Mouse (Mus musculus): Measurements from ENCODE around the gene Jak1.
"Not testable (repeated sequence)": the region's sequence is repeated elsewhere in the genome, so short reads cannot be mapped to it uniquely, and the experiment has no call there.

The Jak1 gene

DNA sequence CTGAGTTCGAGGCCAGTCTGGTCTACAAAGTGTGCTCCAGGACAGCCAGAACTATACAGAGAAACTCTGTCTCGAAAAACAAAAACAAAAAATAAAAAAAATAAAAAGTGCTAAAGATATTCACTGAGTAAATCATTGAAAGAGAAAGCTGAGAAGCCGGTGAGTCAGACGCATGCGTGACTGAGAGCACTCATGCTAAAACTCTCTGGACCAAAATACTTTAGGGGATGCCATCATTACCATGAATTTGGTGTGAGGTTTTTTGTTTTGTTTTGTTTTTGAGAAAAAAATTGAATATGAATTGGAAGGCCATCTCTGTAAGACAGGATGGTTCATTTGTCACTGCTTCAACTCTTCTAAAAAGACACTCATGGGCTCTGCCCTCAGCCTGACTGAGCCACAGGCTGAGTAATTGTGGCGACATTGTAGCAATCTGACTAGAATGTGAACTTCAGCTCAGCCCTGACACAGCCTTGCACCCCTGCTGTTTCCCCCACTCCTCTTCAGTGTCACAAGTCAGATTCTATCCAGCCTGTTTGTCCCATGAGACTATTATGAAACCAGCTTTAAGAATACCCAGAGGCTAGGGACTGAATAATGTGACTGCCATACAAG lies 11.5 kb upstream of the Jak1 start:
- DNase-seq (ENCODE audit: extremely low spot score, low spot score): no peak

DNA sequence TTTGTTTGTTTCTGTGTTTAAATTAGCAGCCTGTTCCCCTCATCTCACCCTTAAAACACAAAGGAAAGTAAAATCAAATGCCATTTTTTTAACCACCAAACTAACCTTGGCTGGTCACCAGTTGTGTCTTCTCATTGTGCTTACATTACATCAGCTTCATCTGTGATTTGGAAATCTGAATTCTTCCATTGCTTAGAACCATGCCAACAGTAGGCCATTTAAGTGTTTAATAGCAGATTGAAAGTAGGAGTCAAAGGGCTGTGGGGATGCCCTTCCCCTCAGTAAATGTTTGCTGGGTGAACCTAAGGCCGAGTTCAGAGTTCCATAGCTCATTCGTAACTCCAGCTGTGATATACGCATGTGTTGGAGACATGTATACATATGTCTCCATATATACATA lies 10.8 kb upstream of the Jak1 start:
- DNase-seq (ENCODE audit: extremely low spot score, low spot score): no peak

DNA sequence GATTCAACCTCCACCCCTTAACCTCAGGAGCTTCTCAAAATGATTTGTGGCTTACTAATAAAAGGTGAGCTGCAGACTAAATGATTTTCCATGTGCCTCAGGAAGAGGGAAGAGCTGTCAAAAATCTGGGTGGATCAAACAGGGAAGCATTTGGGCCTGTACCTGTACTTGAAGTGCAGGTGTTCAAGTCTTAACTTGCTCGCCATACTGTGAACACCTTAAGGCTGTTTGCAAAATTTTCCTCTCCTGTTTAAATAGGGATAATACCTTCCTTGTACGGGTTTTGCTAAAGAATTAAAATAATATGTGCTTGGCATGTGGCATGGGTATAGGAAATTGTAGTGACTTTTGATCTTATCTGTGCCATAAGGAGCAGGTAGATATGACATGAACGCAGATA lies 5.7 kb upstream of the Jak1 start:
- DNase-seq (ENCODE audit: extremely low spot score, low spot score): no peak

DNA sequence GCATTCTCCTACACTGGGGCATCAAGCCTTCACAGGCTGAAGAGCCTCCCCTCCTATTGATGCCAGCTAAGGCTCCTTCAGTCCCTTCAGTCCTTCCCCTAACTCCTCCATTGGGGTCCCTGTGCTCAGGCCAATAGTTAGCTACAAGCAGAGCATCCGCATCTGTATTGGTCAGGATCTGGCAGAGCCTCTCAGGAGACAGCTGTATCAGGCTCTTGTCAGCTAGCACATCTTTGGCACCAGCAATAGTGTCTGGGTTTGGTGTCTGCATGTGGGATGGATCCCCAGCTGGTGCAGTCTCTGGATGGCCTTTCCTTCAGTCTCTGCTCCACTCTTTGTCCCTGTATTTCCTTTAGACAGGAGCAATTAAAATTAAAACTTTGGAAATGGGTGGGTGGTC lies 3.4 kb upstream of the Jak1 start:
- DNase-seq (ENCODE audit: extremely low spot score, low spot score): not testable (repeated sequence)

DNA sequence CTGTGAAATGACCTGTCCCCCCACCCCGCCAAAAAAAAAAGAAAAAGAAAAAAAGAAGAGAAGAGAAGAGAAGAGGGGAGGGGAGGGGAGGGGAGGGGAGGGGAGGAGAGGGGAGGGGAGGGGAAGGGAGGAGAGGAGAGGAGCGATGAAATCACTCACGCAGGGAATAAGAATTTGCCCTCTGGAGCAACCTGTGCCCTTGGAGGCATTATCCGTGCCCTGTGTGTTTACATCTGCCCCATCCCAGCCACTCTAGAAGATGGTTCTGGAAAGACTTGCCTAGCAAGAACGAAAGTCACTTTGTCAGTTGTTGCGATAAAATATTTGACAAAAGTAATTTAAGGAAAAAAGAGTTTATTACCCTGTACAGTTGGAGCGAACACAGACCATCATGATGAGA lies 441 bp upstream of the Jak1 start:
- no peak for DNase-seq (ENCODE audit: extremely low spot score, low spot score)

DNA sequence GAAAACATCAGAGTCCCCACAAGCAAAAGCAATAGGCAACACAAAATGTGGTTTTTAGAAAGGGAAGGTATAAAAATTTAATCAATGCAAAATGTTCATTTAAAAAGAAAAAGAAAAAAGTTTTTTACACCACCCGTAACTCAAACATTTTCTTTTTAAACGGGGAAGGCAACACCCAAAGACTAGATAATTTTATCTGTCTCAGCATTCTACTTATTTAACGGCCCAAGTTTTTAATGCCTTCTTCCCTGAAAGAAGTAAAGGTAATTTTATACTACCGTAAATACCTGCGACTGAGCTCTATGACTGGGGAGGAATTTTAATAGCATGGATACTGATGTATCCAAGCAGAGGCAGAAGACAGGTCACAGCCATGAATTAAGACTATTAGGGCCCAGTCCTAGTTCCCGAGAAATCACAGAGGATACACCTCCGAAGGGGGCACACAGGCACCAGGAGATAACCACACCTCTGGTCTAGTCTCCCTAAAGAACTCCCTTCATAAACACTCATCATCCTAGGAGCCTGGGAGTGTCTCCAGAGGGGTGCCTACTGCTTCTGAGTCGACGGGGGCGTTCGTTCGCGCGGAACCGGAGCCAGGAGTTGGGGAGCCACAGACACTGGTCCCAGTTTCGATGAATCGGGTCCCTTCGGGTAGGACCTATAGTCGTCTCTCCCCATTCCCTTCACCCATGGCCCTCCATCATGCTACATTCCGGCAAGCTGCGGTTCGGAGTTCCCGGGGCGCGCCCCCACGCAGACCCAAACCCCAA lies 928 bp downstream of the Jak1 start:
- peak; percentile 71 for DNase-seq (ENCODE audit: extremely low spot score, low spot score)

DNA sequence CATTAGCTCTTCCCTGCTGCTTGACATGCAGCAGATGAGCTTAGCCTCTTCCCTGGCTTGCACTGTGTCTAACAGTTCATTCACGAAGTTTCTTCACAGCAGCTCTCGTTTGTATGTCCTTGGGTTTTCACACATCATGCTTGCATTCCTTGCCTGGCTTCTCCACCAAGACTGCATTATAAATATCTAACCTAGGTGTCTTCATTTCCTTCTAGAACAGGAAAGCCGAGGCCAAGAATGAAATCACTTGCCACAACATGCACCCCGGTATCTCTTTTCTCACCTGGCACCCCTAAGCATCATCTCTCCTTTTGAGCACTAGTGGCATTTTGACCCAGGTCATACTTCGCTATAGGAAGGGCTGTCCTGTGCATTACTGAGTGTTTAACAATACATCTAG lies 3.5 kb downstream of the Jak1 start:
- no peak for DNase-seq (ENCODE audit: extremely low spot score, low spot score)

DNA sequence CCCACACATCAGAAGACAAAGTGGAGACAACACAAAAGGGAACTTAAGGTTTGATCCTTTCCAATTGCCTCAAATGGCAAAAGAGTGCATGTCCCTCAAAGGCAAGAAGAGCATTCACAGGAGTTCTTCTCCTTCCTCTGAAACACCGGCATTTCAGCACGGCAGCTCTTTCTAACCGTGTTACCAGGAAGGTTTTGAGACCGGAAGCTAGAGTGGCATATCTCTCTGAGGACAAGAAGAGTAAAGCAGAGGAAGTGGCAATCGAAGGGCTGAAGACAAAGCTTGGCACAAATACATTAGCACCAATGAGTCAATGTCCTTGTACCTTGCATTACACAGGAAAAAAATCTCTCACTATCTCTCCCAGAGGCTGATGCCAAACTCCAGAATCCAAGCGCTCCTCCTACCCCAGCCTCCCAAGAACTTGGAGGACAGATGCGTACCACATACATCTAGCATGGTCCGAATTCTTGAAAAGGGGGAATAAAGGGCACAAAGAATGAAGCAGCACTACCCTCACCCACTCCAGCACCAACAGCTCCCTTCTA lies 4.3 kb downstream of the Jak1 start:
- no peak for DNase-seq (ENCODE audit: extremely low spot score, low spot score)

DNA sequence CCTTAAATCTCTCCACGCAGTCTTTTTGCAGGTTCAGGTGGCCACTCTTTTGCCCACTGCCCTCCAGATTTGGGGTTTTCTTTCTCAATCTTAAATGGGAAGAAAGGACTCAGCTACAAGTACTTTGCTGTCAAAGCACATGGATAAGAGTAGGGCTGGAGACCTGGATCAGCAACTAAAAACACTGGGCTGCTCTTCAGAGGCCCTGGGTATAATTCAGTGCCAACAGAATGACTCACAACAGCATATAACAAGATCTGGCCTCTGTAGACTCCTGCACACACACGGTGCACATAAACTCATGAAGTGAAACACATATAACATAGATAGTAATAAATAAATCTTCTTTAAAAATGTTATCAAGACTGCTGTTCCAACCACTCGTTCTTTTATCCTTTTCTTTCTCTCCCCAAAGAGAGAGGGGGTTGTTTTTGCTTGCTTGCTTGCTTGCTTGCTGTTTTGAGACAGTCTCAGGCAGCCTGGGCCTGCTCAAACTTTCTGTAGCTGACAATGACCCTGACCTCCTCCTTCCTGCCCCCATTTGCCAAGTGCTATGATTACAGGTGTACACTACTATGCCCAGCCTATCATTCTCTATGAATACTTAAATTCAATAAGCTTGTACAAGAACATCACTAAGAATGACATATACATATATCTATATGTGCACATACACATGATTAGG lies 8.4 kb downstream of the Jak1 start:
- DNase-seq (ENCODE audit: extremely low spot score, low spot score): no peak

DNA sequence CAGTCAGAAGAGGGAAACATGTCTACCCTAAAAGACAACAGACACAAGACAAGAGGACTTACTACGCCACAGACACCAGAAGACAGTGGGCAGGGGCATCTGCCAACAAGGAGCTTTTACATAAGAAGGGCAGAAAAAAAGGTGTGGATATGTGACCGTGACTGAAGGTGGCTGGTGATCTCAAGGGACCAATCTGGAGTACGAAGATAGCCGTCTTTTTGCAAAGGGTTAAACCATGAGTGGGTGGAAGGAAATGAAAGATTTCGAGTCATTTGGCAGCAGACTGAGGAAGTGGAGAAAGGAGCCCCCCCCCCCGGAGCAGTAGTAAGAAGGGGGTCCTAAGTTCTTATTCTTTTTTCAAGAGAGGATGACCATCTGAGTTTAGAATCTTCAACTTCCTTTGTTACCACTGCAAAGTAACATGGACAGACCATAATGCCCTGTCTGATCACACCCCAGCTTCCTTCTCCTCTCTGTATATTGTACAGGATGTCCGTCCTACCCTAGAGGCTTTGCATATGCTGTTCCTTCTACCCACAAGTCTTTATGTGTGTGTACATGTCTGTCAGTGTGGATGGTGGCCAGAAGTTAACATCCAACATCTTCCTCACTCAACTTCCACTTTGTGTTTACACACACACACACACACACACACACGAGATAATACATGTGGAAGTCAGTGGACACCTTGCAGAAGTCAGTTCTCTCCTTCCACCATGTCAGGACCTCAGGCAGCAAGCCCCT lies 10.3 kb downstream of the Jak1 start:
- DNase-seq (ENCODE audit: extremely low spot score, low spot score): no peak

DNA sequence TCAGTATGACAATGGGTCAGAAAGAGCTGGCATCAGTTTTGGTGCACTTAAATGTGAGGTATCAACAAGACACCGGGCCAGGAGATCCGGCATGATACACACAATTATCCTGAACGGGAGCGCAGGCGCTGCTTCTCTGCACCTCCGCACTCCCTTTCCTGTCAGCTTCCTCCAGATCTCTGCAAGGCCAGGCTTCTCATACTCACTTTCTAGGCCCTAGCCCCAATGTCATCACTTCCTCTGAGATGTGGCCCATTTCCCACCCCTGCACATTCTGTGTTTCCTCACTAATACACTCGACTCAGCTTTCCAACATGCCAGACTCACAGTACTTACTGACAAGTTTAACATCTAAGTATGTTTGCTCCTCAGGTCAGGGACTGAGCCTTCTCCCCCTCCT lies 11.1 kb downstream of the Jak1 start:
- no peak for DNase-seq (ENCODE audit: extremely low spot score, low spot score)

DNA sequence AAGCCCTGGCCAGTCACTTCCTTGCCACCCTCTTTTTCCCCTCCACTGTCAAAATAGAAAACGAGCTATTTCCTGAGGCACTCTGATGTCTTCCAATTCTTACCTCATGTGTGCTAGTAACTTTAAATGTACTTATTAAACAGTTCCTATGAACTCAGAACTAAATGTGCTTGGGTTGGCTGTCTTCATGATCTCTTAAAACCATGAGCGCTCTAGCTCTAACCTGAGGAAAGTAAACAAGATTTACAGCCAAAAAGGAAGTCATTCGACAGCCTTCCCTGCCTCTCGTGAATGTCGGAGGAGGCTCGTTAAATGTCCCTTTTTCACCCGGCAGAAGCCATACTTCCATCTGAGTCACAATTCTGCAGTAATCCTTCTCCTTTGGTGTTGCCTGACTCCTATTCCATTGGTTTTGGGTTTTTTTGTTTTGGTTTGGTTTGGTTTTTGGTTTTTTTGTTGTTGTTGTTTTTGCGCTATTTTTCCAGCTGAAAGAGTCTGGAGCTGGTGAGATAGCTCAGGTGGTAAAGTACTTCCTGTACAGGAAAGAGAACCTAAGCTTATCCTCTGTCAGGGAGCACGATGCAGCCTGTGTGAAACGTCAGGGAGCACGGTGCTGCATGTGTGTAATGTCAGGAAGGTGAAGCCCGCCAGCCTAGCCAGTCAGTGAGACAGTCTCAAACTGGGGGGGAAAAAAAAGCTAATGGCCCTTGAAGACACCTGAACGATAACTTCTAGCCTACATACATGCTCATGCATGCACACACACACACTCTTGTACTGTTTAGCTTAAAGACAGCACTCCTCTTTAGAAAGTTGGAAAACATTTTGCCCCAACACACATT lies 12.1 kb downstream of the Jak1 start:
- no peak for DNase-seq (ENCODE audit: extremely low spot score, low spot score)

DNA sequence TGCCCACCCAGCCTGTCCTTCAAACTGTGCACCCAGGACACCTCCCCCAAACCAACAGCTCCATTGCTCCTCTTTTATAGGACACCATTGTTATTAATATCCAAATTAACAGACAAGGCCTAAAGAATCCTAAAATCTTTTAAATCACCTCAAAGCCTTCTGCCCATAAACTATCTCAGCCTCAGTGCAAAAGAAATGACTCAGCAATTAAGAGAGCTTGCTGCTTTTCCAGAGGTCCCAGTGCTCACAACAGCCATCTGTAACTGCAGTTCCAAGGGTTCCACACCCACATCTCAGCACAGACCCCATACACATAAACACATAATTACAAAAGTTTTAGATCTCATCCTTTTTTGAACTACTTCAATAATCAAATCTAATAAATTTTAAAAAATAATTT lies 13.1 kb downstream of the Jak1 start:
- DNase-seq (ENCODE audit: extremely low spot score, low spot score): no peak

DNA sequence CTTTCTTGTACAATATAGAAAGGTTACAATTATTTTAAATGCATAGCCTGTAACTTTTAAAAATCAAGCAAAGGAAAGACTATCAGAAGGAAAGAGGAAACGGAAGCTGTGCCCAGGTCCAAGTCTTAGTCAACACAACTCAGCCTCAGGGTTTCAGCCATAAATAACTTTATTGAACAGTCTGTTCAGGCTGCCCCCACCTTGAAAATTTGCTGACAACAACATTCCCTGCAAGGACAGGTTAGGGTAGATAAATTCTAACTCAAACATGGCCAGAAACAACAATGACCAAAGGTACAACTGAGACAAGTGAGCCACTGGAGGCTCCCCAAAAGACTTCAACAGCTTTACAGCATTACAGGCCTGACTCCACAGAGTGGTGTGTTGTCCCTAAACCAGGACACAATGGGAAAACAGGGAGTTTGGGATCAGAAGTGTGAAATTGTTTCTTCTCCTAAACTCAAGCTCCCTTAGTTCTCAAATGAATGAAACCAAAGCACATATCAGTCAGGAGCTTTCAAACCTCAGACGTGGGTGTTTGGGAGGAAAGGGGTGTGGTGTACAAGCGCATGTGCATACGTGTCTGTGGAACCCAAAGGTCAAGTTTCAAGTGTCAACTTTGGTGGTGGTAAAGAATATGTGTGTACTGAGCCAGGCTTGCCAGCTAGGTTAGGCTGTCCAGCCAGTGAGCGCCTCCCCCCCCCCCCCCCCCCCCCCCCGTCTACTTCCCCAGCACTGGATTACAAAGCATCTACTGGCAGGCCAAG lies 14.9 kb downstream of the Jak1 start:
- DNase-seq (ENCODE audit: extremely low spot score, low spot score): no peak

DNA sequence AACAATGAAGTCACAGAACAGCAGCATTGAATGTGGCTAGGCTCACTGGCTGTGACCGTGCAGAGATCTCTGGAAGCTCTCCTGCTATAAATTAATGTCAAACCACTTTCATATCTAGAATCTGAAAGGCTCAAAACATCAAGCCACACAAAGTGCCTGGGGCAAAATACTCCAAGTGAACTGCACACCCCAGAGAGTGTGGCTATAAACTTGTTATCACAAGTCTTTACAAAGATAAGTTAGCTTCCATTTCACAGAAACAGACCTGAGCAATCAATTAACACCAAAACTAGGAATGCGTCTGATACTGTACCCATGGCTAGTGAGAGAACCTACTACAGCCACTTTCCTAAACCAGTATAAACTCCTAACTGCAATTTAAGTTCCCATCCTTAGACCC lies 17.7 kb downstream of the Jak1 start:
- no peak for DNase-seq (ENCODE audit: extremely low spot score, low spot score)

DNA sequence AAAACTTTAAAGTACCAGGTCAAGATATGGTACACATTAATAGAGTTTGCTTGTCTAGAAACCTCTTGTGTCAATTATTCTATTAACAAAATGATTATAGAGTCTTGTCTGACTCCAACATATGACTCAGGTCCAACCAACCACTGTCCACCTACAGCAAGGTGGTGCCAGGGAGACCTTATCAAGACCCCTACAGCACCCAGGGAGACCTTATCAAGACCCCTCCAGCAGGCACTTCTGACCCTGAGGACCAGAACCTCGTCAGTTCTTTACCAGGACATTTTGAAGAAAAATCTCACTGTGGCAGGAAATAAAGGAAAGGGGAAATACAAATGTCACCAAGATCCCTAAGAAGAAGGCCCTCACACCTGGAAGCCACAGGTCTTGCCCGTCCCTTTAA lies 18.5 kb downstream of the Jak1 start:
- DNase-seq (ENCODE audit: extremely low spot score, low spot score): no peak

DNA sequence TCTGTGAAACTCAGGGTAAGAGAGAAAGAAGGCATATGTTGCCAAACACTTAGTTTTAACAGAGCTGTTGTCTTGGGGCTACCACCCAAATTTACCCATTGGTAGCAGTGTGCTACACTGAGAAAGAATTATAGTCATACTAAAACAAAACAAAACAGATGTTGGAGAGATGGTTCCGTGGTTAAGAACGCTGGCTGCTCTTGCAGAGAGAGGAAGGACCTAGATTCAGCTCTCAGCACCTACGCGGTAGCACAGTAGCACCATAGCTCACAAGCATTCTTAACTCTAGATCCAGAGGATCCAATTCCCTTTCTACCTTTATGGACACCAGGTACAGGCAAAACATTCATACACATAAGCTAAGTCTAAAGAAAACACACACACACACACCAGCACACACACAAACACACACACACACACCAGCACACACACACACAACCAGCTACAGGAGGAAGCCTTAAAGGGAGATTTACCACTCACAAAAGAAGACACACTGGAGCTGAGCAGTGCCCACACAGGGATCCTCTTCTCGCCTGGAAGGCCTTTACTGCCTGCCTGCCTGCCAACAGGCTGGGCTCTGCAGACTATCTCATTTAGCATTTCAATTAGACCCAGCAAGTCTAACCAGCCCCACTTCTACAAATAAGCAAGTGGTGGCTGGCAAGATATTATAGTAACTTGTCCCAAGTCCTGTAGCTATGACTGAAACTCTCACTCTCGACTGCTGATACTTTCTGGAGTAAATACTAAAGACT lies 20.6 kb downstream of the Jak1 start:
- no peak for DNase-seq (ENCODE audit: extremely low spot score, low spot score)

DNA sequence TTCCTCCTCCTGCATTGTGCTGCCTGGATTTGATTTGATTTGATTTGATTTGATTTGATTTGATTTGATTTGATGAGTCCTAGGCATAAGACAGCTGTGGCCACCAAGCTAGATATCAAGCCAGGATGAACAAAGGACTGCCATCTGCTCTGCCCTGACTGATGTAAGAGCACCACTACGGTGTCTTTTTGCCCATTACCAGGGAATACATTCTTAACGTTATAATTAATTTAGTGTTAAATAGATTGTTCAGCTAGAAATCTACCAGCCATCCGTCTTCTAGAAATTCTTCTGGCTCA lies 24.3 kb downstream of the Jak1 start:
- DNase-seq (ENCODE audit: extremely low spot score, low spot score): no peak

DNA sequence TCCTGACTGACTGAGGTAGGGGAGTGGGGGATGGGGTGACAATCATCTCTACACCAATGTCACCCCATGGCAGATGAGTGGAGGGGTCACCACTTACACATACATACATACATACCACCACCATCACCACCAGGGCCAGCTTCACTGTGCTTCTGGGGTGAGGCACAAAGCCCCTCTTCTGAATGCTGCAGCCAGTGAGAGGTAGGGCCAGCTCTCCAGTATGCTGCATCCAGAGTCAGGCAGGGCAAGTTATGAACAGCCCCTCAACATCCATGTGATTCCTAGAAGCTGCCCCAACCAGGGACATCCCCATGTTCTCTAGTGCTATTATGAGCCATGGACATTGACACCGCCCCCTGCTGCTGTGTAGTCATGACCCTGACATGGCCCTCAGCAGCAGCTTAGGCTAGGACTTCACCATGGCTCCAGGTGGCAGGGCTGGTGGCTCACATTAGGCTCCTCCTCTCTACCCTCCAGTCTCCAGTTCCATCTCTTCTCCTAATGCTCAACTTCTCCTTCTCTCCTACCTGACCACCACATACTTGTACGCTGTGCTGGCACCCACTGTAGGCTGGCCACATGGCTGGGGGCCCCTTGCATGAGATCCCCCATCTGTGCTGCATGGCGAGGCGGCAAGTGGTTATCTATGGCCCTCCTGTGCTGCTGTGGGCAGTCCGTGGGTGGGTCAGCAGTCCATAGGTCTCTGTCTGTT lies 24.8 kb downstream of the Jak1 start:
- DNase-seq (ENCODE audit: extremely low spot score, low spot score): no peak
